Mouse (Mus musculus) c-Kit-positive CD71-positive TER-119-negative erythroid progenitor cells, embryonic 14.5 days (primary cell): ENCODE data around the gene Slc6a11.

Source experiments
- DNase-seq: peaks from one replicate; pipeline ENCODE4 v3.0.0-alpha.2; 2013; ENCODE audit warnings: low read depth

Gene Slc6a11

DNA sequence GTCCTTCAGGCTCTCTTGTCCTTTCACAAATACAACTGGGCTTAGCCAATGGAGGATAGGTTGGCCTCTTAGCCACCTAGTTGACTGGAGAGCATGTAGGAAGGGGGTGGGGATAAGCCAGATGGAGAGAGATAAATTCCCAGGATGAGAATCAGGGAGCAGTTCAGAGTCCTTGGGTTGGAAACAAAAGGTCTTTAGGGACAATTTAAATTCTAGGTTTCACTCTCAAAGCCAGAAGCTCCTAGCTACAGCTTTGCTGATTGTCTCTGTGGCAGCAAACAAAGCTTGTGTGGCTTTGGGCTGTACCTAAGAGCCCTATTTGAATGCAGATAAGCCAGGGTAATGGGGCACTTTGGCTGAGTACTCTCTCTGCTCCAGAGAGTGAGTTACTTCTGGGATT, 135.2 kb downstream of the Slc6a11 start:
- DNase-seq, result no peak

DNA sequence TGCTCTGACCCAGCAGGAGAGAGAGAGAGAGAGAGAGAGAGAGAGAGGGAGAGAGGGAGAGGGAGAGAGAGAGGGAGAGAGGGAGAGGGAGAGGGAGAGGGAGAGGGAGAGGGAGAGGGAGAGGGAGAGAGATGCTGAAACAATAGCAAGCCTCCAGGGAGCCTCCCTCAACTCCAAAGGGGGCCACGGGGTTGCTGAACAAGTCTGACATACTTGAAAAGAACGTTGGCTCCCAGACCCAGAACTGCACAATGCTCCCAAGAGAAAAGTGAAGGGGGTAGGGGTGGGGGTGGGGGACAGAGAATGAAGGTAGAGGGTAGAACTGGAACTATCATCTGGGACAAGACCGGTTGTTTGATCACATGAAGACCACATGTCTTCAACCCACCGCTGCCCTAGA, 136.9 kb downstream of the Slc6a11 start:
- DNase-seq, result no peak

DNA sequence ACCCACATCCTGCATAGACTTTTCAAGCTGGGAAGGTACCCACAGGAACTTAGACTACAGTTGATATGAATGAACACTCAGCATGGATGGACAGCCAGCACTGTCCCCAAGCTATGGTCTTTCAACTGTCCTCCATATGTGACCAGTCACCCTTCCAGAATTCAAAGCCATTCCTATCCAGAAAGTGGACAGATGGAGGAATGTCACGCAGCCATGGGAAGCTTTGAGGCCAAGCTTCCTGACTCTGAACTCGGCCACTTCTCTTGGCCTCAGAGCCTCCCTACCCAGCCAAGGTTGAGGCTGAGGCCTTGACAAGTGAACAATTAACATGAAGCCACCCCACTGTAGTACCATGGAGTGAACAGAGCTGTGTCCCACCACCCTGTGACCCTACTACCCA, 138.5 kb downstream of the Slc6a11 start:
- no peak for DNase-seq

DNA sequence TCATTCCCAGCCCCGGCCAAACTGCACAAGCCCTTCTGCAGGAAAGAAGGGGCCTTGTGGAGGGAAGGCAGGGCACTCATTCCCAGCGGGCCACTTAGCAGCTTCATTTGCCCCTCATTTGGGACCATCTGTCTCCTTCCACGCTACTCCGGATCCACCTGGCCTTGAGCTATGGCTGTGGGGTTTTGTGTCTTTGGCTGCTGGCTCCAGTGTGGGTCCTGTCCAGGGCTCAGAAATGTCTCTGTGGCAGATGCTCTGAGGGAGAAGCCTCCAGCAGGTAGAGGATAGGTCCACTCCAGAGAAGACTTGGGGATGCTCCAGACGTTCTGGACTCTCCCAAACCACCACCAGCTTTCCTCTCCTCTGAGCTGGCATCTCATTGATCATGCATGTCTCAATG, 139.8 kb downstream of the Slc6a11 start:
- no peak for DNase-seq

DNA sequence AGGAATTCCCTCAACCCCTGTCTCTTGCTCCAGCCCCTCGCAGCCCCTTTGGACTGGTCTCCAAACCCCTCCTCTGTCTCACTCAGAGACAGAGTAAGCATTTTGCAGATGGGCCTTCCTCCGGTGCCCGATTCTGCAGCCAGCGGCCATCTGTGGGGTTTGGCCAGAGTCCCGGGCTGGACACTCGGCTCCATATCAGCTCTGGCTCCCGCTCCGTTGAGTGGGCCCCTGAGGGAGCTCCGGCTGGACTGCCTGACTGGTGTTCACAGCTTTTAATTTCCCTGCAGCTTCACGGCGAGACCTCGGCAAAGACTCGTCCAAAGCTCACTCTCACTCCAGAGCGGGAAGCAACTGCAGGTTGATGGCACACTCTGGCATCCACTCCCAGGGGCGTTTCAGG, 141.2 kb downstream of the Slc6a11 start:
- no peak for DNase-seq

DNA sequence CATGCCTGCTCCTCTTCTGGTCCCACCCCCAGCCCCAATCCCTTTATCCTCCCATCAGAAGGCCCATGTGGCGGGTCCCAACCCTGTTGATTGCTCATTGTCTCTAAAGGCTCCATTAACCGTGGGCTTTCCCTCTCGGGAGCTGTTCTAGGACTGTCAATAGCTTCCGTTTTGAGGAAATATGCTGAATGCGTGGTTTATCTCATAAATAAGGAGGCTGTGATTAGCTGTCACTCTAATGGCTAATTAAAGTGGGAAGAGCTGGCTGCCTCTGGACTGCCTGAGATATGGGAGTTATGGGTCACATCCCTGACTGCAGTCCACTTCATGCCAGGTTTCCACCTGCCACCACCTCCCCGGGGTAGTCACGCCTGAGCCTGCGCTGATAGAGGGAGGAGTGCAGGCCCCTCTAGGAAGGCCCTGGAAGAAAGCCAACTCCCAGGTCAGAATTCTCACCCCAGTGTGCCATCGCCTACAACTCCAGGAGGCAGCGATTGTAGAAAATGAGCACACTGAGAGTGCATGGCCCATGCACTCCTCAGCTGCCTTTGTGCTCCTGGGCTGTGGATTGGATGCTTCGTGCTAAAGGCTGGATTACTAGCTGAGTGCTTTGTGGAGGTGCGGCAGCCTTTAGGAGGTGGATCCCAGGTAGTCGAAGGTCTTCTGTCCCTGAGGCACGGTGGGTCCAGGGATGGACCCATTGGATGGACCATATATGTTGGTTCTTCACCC, 143.1 kb downstream of the Slc6a11 start:
- no peak for DNase-seq

DNA sequence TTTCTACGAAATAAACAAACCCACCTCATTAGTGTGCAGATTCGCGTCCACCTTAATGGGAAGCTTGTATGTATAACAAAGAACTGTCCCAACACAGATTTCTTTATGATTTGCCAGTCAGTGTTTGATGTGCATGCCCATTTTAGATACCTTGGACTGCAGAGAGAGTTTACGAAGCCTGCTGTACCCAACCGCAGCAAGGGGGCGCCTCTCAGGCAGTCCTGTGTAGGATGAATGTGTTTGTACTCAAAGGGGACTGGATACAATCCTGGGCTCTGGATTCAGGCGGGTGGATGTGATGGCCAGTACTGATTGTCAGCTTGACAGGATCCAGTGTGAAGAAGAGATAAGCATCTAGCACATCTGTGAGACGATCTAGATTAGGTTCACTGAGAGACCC, 144.8 kb downstream of the Slc6a11 start:
- DNase-seq, result no peak

DNA sequence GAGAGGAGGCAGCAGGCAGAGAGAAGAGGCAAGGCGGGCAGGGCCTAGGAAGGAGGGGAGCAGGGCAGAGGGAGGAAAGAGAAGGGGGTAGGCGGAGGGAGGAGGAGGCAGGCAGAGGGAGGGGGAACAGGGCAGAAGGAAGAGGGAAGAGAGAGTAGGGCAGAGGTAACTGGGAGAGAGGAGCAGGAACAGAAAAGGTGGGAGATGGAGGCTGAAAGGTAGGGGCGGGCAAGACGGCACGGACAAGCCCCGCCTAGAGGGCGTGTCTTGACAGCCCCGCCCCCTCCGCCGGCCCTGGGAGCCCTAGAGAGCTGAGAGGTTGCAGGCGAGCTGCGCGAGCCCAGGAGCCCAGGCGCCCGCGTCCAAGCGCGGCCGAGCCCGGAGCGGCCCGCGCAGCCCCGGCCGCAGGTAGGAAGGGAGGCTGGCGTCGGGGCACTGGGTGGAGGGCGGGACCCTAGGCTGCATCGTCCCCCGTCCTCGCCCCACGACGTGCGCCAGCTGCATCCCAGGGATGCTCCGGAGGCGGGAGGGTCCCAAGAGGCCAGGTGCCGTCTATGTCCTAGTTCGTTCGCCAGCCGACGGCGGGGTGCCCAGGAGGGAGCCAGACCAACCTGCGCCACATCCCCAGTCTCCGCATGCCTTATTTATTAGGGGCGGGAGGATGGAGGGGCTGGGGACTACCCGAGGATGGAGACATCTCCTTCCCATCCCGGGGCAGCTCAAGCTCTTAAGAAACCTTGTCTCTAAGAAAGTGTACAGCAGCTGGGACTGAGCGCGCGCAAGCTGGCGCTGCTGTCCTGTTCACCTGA, 151.6 kb downstream of the Slc6a11 start, which contains the start of gene Slc6a1:
Gene Slc6a1, plus strand, starts transcription at position 167 of the 809 bp plus-strand sequence.
- peak; percentile 5 for DNase-seq

DNA sequence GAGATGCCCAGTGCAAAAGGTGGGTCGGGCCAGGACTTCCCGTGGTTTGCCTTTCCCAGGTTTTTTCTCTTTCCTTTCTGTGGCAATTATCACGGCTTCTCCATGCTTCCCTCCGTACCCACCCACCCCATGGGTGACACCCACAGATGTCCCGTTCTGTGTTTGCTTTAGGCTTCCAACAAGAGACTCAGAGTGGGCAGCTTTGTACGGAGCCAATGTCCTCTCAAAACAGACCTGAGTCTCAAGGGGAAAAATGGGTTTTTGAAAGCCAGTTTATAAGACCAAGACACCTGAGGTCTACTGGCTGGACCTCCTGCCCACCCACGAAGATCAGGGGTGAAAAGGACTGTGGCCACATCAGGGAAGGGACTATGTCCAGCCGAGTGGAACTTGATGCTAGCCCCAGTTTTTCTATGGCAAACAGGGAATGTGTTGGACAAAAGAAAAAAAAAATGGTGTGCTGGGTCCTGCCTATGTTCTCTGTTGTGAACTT, 152.3 kb downstream of the Slc6a11 start:
- no peak for DNase-seq

DNA sequence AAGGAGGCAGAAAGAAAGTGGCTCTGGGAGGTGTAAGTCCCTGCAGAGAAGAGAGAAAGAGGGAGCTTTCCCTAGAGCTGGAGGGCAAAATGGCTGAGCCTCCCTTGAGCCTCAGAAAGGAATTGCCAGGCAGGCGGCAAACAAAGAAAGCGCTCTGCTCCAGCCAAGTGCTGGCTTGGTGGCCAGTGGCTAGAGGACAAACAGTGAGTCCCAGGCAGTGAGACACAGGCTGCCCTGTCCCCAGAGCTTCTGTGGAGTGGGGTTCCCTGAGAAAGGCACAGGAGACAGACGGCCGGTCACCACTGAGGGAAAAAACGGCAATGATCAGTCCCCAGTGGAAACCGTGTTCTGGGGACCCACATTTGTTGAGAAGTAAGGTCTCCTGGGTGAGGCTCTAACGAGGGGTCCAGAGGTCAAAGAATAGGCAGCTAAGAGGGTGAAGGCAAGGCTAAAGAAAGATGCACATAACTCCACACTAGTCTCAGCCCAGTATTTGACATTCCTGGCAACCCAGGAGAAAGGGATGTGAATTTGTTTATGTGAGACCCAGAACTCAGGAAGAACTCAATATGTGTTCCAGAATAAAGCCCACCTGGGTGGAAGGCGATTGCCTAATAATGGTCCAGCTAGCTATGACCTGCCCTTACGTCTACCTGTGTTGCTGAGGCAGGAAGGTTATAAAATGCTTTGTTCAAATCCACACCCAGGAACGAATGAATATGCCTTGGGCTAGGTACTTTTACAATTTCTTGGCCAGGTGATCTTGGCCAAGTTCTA, 153.1 kb downstream of the Slc6a11 start:
- no peak for DNase-seq

DNA sequence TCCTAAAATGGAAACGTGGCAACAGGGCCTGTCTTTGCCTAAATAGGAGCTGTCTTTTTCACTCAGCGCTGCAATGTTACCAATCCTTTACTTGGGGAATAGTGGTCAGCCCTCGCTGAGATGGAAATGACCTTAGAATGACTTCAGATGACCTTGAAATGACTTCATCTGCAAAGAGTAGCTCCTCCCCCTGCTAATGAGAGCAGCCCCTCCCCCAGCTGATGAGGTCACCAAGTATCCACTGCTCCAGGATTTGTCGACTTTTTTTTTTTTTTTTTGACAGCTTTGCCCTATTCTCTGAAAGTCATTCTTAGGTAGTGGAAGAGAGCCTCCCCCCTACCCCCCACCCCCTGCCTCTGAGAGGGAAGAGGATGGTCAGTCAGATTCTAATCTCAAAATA, 154.4 kb downstream of the Slc6a11 start:
- no peak for DNase-seq

DNA sequence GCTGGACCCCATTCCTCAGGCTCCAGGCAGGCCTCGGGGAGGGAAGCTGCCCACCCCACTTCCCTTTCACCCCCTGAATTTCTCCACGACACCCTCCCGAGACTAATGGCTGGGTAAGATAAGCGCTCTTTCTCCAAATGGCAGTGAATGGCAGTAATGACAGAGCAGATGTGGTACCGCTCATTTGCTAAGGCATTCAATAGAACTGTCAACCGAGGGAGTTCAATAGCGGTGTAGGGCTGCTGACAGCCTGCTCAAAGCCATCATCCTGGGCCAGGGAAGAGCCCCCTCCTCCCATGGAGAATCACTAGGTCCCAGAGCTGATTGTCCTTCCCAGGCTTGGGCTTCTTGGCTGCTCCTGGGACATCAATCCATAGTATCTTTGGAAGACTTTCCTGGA, 158.1 kb downstream of the Slc6a11 start:
- DNase-seq, result no peak

DNA sequence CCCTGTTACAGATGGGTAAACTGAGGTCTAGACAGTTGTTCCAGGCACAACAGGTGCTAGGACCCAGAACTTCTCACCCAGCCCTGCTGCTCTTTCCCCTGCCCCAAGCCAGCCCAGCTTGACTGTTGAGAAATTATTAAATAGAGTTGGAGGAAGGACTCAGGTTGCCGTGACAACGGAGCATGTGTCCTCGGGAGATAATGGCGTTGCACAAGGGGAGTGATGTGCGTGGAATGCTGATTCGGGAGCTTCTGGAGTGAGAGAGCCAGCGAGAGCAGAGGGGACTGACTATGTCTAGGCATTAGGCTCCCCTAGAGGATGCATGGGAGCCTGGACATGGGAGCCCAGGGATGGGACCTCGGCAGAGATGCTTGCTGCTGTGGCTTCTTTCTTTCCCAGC, 159.1 kb downstream of the Slc6a11 start:
- DNase-seq, result no peak

DNA sequence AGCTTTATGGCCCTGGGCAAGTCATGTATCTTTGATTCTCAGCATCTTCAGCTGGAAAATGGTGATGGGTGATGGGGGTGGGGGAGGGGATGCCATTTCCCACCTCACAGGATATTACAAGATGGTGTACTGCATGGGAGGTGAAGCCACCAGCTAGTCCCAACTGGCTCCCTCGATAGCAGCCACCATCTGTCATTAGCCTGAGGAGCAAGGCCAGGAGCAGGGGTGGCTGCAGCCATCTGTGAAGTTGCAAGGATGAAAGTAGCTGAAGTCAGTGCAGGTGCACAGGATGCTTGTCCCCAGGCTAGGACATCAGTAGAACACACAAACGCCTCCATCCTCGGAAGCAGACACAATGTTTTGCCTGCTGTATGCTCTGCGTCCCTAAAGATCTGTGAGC, 159.9 kb downstream of the Slc6a11 start:
- no peak for DNase-seq

DNA sequence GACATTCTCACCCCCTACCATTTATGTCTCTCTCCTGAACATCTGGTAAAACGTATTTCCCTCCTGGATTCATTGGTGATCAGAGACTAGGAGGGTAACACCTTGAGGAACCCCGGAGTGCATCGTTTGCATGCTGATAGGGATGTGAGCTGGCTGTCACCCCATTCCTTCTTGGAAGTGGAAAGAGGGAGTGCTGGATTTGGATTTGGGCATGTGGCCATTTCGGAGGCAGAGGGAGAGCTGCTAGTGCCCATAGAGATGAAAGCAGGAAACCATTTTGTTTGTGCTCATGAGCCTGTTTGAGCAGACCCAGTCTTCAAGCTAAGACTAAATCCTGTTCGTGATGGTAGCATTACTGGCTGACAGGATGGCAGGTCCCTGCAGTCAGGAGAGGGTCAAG, 160.4 kb downstream of the Slc6a11 start:
- no peak for DNase-seq

DNA sequence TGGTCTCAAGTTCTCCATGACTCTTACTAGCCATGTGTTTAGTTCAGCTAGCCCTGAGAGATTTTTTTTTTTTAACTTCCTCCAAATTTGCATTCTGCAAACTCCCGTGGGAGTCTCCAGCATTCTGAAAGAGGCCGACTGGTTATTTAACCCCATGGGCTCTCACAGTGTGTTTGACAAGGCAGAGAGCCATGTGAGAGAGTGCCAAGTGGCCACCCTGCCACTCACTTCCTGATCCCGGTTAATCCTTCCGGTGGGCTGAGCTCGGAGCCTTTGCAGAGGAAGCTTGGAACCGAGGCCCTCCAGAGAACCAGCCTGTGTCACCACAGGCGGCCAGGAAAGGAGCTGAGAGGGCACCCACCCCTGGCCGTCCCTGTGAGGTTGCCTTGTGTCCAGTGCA, 162.5 kb downstream of the Slc6a11 start:
- no peak for DNase-seq

DNA sequence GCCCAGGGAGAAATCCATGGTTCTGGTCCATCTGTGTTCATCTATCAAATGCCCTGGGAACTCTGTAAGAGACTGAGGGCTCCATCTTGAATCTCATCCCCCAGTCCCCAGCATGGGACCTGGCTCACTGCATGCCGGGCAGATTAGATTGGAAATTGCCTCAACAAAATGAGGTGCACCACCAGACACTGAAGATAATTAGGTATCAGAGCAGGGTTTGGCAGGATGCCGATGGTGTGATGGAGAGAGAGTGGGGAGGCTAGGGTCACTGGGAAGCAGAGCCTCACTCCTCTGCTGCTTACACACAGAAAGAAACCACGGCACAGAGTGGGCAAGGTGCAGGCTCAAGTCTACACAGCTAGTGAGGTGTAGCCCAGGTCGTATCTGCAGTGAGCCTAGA, 164.0 kb downstream of the Slc6a11 start:
- DNase-seq, result no peak

DNA sequence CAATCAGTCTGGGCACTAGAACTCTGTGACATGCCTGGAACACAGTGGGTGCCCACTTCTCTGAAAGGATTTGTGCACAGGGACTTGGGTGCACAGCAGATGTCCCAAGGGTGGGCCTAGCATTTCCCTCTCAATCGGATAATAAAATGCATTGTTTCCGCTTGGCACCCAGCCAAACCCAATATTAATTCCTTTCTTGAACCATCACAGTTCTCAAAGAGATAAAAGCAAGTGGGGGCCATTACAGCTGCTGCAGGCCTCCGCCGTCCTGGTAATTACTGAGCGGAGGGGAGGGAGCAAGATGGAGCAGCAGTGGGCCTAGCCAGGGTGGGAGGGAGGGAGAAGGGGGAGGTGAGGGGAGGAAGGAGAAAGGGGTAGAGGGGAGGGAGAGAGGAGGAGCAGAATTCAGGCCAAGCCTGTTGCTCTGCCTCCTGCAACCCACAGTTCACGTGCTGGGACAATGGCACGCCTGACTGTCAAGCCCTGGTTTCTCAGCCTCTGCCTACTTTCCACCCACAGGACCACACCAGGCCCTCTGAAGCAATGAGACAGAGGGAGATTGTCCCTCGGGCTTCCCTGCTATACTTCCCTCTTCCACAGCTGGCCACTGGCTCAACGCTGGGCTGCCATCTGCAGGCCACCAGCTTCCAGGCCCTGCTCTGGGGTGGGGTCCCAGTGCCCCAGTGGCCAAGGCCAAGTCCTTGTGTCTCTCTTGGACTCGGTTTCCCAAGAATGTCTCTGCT, 166.4 kb downstream of the Slc6a11 start:
- no peak for DNase-seq
